Mouse (Mus musculus): ENCODE data around the gene Zwilch.

The Zwilch gene

DNA sequence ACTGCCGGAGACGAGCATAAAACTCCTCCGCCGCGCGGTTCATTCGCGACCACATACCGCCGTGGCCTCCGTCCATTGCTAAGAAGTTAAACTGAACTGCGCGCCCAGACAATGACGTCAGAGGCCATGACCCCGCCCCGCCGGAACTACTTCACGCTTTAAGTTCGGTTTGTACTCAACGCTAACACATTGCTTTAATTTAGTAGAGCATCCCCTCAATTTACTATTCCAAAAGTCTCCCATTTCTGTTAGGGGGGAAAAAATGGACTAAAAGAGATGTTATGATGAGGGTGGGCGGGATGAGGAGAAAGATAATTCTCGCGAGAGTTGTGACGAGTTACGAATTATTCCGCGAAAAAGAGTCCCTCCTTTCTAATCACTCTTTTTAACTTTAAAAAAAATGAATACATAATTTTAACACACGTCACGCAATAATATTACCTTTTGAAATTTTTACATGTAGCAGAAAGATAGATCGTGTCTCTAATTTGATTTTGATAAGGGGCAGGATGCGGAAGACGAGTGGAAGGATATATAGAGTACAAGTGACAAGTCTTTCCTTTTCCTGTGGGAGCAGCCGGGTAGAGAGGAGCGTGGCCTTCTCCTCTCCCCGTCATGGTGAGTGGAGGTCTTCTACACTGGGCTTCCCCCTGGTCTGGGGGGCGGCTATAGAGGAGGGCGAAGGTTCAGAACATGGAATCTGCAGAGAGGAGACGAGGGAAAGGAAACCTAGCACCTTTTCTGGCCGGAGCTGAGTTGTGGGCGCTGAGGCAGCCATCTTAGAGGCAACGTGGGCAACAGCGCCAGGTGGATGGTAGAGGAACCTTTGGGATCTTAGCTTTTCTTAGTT, at the start of gene Zwilch, which contains the start of gene Rpl4:
Zwilch (minus strand) TSS at position 289 of the 850 bp plus-strand sequence.
Rpl4 (plus strand) TSS at position 560 of the 850 bp plus-strand sequence.
- no peak for TF ChIP-seq POU5F1 (IDR thresholded peaks at IDR 0.05; ENCODE audit: borderline replicate concordance, low read length)

DNA sequence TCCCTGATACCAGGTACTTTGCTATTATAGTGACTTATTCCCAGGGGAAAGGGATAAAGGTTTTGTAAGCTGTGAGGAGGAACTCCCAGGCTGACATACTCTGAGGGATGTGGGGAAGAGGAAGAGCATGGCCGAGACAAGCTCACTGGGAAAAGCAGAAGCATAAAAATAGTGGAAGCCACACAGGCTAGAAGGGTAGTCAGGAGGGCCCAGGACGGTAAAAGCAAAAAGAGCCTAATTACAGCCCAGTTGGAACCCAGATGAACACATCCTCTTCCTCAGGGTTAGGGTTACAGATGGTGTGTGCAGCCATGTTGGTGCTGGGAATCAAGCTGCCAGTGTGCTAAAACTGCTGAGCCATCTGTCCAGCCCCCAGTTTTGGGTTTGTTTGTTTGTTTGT, 49.2 kb upstream of the Zwilch start:
- no peaks in the 10 kb centered on the region for H3K27me3 ChIP-seq (ENCODE audit: insufficient read depth, low read length)
- TF ChIP-seq POU5F1 (IDR thresholded peaks at IDR 0.05; ENCODE audit: borderline replicate concordance, low read length), result no peak
- no peak for TF ChIP-seq CTCF (conservative IDR thresholded peaks at IDR 0.05; ENCODE audit: low read length)
- no peak overlapping the region for H3K4me3 ChIP-seq (replicated peaks; ENCODE audit: low read length)
- H3K9me3 ChIP-seq (ENCODE audit: low read length), result no peaks in the 10 kb centered on the region
- peaks cover 57% of the 10 kb centered on the region for H3K36me3 ChIP-seq (ENCODE audit: insufficient read depth, low read length)
- H3K4me1 ChIP-seq (replicated peaks; ENCODE audit: low read depth, low read length), result peaks cover 98% of the 10 kb centered on the region

More for the DNA sequence above, at the start of gene Zwilch, which contains the start of gene Rpl4:
- Histone ChIP-seq H3K9me3 (ENCODE audit: low read length) (no peaks in the 10 kb centered on the region), H3K4me3 (replicated peaks; ENCODE audit: low read length) (peak within 1 kb of the TSS; percentile 98), H3K36me3 (ENCODE audit: insufficient read depth, low read length) (peaks cover 72% of the 10 kb centered on the region), H3K27me3 (ENCODE audit: insufficient read depth, low read length) (no peaks in the 10 kb centered on the region), H3K4me1 (replicated peaks; ENCODE audit: low read depth, low read length) (peaks cover 41% of the 10 kb centered on the region)

DNA sequence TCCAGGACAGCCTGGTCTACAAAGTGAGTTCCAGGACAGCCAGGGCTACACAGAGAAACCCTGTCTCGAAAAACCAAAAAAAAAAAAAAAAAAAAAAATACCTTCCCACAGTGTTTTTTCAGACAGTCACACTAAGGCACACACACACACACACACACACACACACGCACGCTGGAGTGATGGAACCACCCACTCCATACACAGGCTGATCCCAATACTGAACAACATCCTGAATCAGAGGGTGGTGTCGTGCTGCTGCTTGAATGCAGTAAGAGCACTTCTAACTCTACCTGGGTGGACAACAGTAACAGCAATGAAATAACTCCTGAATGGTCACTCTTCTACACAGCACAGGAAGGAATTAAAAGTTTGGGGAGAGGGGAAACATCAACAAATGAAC, 48.6 kb upstream of the Zwilch start:
- peaks cover 98% of the 10 kb centered on the region for H3K4me1 ChIP-seq (replicated peaks; ENCODE audit: low read depth, low read length)
- H3K4me3 ChIP-seq (replicated peaks; ENCODE audit: low read length), result no peak overlapping the region
- no peak for TF ChIP-seq NANOG (IDR thresholded peaks at IDR 0.05; ENCODE audit: borderline replicate concordance, low read length)
- TF ChIP-seq POU5F1 (IDR thresholded peaks at IDR 0.05; ENCODE audit: borderline replicate concordance, low read length), result no peak
- H3K27me3 ChIP-seq (ENCODE audit: insufficient read depth, low read length), result no peaks in the 10 kb centered on the region
- H3K36me3 ChIP-seq (ENCODE audit: insufficient read depth, low read length), result peaks cover 60% of the 10 kb centered on the region
- no peaks in the 10 kb centered on the region for H3K9me3 ChIP-seq (ENCODE audit: low read length)

DNA sequence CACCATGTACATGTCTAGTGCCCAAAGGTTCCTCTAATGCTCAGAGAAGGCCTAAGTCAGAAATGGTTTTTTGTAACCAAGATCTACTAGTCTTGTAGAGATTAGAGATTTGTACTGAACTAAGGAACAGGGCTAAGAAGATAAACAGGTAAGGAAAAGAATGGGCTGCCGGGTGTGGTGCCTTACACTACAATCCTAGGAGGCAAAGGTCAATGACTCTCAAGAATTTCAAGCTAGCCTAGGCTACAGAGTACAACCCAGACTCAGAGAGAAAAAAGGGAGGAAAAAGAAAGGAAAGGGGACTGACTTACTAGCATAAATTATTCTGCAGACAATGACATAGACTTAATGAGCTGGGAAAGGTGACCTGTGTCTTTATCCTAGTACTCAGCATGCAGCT, 47.7 kb upstream of the Zwilch start:
- peaks cover 98% of the 10 kb centered on the region for H3K4me1 ChIP-seq (replicated peaks; ENCODE audit: low read depth, low read length)
- H3K4me3 ChIP-seq (replicated peaks; ENCODE audit: low read length), result peak overlapping the region; percentile 43; the same call in 1 of the 2 replicates
- H3K27me3 ChIP-seq (ENCODE audit: insufficient read depth, low read length), result no peaks in the 10 kb centered on the region
- H3K36me3 ChIP-seq (ENCODE audit: insufficient read depth, low read length), result peaks cover 57% of the 10 kb centered on the region
- H3K9me3 ChIP-seq (ENCODE audit: low read length), result no peaks in the 10 kb centered on the region
- no peak for TF ChIP-seq POU5F1 (IDR thresholded peaks at IDR 0.05; ENCODE audit: borderline replicate concordance, low read length)
- no peak for TF ChIP-seq NANOG (IDR thresholded peaks at IDR 0.05; ENCODE audit: borderline replicate concordance, low read length)

DNA sequence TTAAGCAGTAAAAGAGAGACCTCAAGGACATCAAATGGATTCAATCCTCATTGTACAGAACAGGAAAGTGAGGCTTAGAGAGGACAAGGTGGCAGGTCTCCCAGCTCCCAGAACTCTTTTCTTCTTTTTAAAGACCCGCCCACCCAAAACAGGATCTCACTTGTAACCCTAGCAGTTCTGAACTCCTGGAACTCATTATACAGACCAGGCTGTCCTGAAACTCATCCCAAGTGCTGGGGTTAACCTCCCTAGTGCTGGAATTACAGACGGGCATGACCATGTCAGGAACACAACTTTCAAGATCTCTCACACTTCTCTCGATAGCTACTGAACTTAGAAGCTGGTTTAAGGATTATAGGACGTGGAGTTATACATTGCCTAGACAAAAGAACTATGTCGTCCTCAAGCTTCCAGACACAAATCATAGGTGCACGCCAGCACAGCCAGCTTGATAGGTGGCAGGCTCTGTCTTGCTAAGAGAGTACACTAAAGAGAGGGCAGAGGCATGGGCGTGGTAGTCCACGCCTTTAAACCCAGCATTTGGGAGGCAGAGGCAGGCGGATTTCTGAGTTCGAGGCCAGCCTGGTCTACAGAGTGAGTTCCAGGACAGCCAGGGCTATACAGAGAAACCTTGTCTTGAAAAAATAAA, 47.0 kb upstream of the Zwilch start:
- TF ChIP-seq POU5F1 (IDR thresholded peaks at IDR 0.05; ENCODE audit: borderline replicate concordance, low read length) (no peak), NANOG (IDR thresholded peaks at IDR 0.05; ENCODE audit: borderline replicate concordance, low read length) (no peak), CTCF (conservative IDR thresholded peaks at IDR 0.05; ENCODE audit: low read length) (no peak)
- Histone ChIP-seq H3K4me3 (replicated peaks; ENCODE audit: low read length) (peak overlapping the region; percentile 43), H3K4me1 (replicated peaks; ENCODE audit: low read depth, low read length) (peaks cover 96% of the 10 kb centered on the region), H3K36me3 (ENCODE audit: insufficient read depth, low read length) (peaks cover 50% of the 10 kb centered on the region), H3K27me3 (ENCODE audit: insufficient read depth, low read length) (no peaks in the 10 kb centered on the region), H3K9me3 (ENCODE audit: low read length) (no peaks in the 10 kb centered on the region)

DNA sequence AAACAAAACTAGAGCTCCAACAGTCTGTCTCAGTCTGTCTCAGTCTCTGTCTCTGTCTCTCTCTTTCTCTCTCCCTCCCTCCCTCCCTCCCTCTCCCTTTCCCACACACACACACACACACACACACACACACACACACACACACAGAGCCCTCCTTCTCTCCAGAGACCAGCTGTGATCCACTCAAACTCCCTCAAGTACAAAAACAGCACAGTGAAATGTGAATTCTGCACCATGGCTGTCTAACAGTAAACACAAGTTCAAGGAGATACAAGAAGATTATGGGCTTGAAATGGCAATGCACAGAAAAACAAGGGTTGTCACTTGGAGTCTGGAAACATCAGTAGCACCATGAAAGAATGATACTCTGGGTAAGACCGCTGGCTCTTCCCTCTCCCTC, 46.4 kb upstream of the Zwilch start:
- Histone ChIP-seq H3K4me3 (replicated peaks; ENCODE audit: low read length) (no peak overlapping the region; the same call in 1 of the 2 replicates), H3K9me3 (ENCODE audit: low read length) (no peaks in the 10 kb centered on the region), H3K4me1 (replicated peaks; ENCODE audit: low read depth, low read length) (peaks cover 96% of the 10 kb centered on the region), H3K27me3 (ENCODE audit: insufficient read depth, low read length) (no peaks in the 10 kb centered on the region), H3K36me3 (ENCODE audit: insufficient read depth, low read length) (peaks cover 50% of the 10 kb centered on the region)
- TF ChIP-seq POU5F1 (IDR thresholded peaks at IDR 0.05; ENCODE audit: borderline replicate concordance, low read length) (no peak), CTCF (conservative IDR thresholded peaks at IDR 0.05; ENCODE audit: low read length) (no peak), NANOG (IDR thresholded peaks at IDR 0.05; ENCODE audit: borderline replicate concordance, low read length) (no peak)

DNA sequence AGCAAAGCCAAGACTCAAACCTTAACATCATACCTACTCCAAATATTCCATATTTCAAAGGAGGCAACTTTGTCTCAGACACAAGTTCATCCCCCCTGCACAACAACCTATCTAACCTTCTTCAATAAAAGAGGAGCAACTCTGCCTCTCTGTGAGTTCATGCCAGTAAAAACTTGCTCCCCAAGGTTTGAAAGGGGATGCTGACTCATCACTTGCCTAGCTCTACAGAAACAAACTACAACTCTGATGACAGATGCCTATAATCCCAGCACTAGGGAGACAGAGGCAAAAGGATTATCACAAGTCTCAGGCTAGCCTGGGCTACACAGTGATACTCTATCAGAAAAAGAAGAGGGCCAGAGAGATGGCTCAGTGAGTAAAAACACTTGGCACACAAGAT, 45.0 kb upstream of the Zwilch start:
- Histone ChIP-seq H3K4me1 (replicated peaks; ENCODE audit: low read depth, low read length) (peaks cover 91% of the 10 kb centered on the region), H3K4me3 (replicated peaks; ENCODE audit: low read length) (no peak overlapping the region)

DNA sequence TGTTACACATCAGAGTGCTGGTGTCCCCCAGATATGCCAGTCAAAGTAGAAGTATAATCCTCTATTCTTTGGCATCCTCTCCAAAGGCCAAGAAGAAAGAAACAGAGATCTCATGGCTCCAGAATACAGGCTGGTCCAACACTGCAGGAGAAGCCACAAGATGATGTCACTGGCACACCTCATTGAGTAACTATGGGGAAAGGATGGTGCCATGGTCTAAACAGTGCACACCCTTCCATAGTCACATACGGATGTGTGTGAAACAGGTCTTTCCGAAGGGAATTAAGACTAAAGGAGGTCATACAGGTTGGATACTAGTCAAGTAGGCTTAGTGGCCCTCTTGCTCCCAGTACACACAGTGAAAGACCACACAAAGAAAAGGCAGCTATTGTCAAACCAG, 43.7 kb upstream of the Zwilch start:
- no peak for TF ChIP-seq NANOG (IDR thresholded peaks at IDR 0.05; ENCODE audit: borderline replicate concordance, low read length)
- TF ChIP-seq POU5F1 (IDR thresholded peaks at IDR 0.05; ENCODE audit: borderline replicate concordance, low read length), result no peak
- Histone ChIP-seq H3K4me1 (replicated peaks; ENCODE audit: low read depth, low read length) (peaks cover 83% of the 10 kb centered on the region), H3K9me3 (ENCODE audit: low read length) (no peaks in the 10 kb centered on the region), H3K4me3 (replicated peaks; ENCODE audit: low read length) (no peak overlapping the region), H3K27me3 (ENCODE audit: insufficient read depth, low read length) (no peaks in the 10 kb centered on the region), H3K36me3 (ENCODE audit: insufficient read depth, low read length) (peaks cover 55% of the 10 kb centered on the region)

More for the DNA sequence above, 45.0 kb upstream of the Zwilch start:
- no peak for TF ChIP-seq POU5F1 (IDR thresholded peaks at IDR 0.05; ENCODE audit: borderline replicate concordance, low read length)
- no peak for TF ChIP-seq CTCF (conservative IDR thresholded peaks at IDR 0.05; ENCODE audit: low read length)
- TF ChIP-seq NANOG (IDR thresholded peaks at IDR 0.05; ENCODE audit: borderline replicate concordance, low read length), result no peak
- H3K27me3 ChIP-seq (ENCODE audit: insufficient read depth, low read length), result no peaks in the 10 kb centered on the region
- H3K36me3 ChIP-seq (ENCODE audit: insufficient read depth, low read length), result peaks cover 54% of the 10 kb centered on the region
- no peaks in the 10 kb centered on the region for H3K9me3 ChIP-seq (ENCODE audit: low read length)

All from E14TG2a.4 (cell line).